Mouse (Mus musculus) forebrain, embryonic 13.5 days (tissue): ENCODE results near the gene Itpripl1. TPM values are rescaled to one million over a fixed set of nuclear protein-coding genes. Genes with fewer than 3 reads are reported as not detected.
"Not testable (repeated sequence)": the region's sequence is repeated elsewhere in the genome, so short reads cannot be mapped to it uniquely, and the experiment has no call there.

Experiments used
- ATAC-seq: fragments of 200-750 bp; cut with Nextera tagmentation; 2 replicates; pipeline ENCODE4 v1.8.0; 2017
- H3K27ac ChIP-seq: fragments of 300-500 bp; sonication (generic); 2 replicates; pipeline ENCODE4 v1.5.1; 2015; ENCODE audit warnings: inconsistent platforms, mild to moderate bottlenecking, moderate library complexity
- H3K27me3 ChIP-seq: fragments of 300-500 bp; sonication (generic); 2 replicates; pipeline ENCODE4 v1.6.1; 2015; ENCODE audit warnings: mild to moderate bottlenecking, inconsistent platforms
- H3K36me3 ChIP-seq: fragments of 300-500 bp; sonication (generic); 2 replicates; pipeline ENCODE4 v1.6.1; 2015; ENCODE audit warnings: mild to moderate bottlenecking, inconsistent platforms; ENCODE audit not compliant: poor library complexity, severe bottlenecking
- H3K4me1 ChIP-seq: fragments of 300-500 bp; sonication (generic); 2 replicates; pipeline ENCODE4 v1.6.1; 2015; ENCODE audit warnings: inconsistent platforms
- H3K4me2 ChIP-seq: fragments of 300-500 bp; sonication (generic); 2 replicates; pipeline ENCODE4 v1.6.1; 2015; ENCODE audit warnings: inconsistent platforms, mild to moderate bottlenecking, moderate library complexity
- H3K4me3 ChIP-seq: fragments of 300-500 bp; sonication (generic); 2 replicates; pipeline ENCODE4 v1.5.1; 2015; ENCODE audit warnings: mild to moderate bottlenecking, inconsistent platforms
- H3K9ac ChIP-seq: fragments of 300-500 bp; sonication (generic); 2 replicates; pipeline ENCODE4 v1.6.1; 2015; ENCODE audit warnings: mild to moderate bottlenecking, inconsistent platforms
- H3K9me3 ChIP-seq: fragments of 300-500 bp; sonication (generic); replicated peaks from 2 replicates; pipeline ENCODE4 v1.6.1; 2016; ENCODE audit warnings: inconsistent platforms
- WGBS: fragments of 180-500 bp; shearing (Covaris S2); methylation state at CpG from one replicate; pipeline ENCODE4 v1.1.7; 2015; 5-methylcytosine and 5-hydroxymethylcytosine counted together
- polyA plus RNA-seq: library from polyadenylated mRNA; unstranded; fragments of >200 nt; fragmentation: Nextera tagmentation; extraction: Ambion mirVana; gene quantifications from 2 replicates; pipeline ENCODE4 v1.2.1, GENCODE M21; 2015

Gene Itpripl1
- polyA plus RNA-seq: 19.6 and 19.9 TPM in 2 replicates

- ATAC-seq: peak; percentile 94
- WGBS: 3% methylated on average over 31 of the region's 31 CpGs
- Histone ChIP-seq H3K4me1 (peaks cover 21% of the 10 kb centered on the region), H3K4me3 (peak within 1 kb of the TSS; percentile 63), H3K9me3 (0 out of 2 replicates have a peak, but pooled peaks cover 3% of the 10 kb centered on the region), H3K27me3 (no peaks in the 10 kb centered on the region), H3K9ac (peak within 1 kb of the TSS; percentile 74), H3K36me3 (peaks cover 23% of the 10 kb centered on the region), H3K27ac (no peak within 1 kb of the TSS), H3K4me2 (peak within 1 kb of the TSS; percentile 83)
Measured at GRCm38 (mm10) chr2:127143158-127144063, at the start of gene Itpripl1. Itpripl1 (minus strand) TSS chr2:127143442.

GRCm38 (mm10) chr2:127189574-127189973 lies 46.3 kb upstream of the Itpripl1 start:
- Histone ChIP-seq H3K9ac (no peak overlapping the region), H3K9me3 (no peaks in the 10 kb centered on the region), H3K4me1 (no peaks in the 10 kb centered on the region), H3K27me3 (no peaks in the 10 kb centered on the region), H3K4me3 (no peak overlapping the region), H3K27ac (no peak overlapping the region), H3K36me3 (no peaks in the 10 kb centered on the region), H3K4me2 (no peak overlapping the region)
- no peak for ATAC-seq

GRCm38 (mm10) chr2:127182598-127183381 lies 39.5 kb upstream of the Itpripl1 start:
- no peaks in the 10 kb centered on the region for H3K9me3 ChIP-seq
- H3K4me2 ChIP-seq: peak overlapping the region; percentile 74
- H3K36me3 ChIP-seq: no peaks in the 10 kb centered on the region
- peak overlapping the region; percentile 94 for H3K27ac ChIP-seq
- H3K9ac ChIP-seq: peak overlapping the region; percentile 78
- ATAC-seq: peak; percentile 100
- H3K27me3 ChIP-seq: no peaks in the 10 kb centered on the region
- H3K4me1 ChIP-seq: peaks cover 12% of the 10 kb centered on the region
- H3K4me3 ChIP-seq: peak overlapping the region; percentile 53
- 2% methylated on average over 17 of the region's 17 CpGs for WGBS

- H3K9me3 ChIP-seq, H3K9ac ChIP-seq, H3K27me3 ChIP-seq, H3K27ac ChIP-seq, H3K4me2 ChIP-seq, H3K4me1 ChIP-seq, H3K36me3 ChIP-seq, H3K4me3 ChIP-seq, ATAC-seq: not testable (repeated sequence)
- WGBS: 8% methylated on average over 1 of the region's 1 CpGs
Measured at GRCm38 (mm10) chr2:127166261-127166660, 23.0 kb upstream of the Itpripl1 start.

- no peak for ATAC-seq
- H3K9ac ChIP-seq: no peak overlapping the region
- 67% methylated on average over 4 of the region's 4 CpGs for WGBS
Measured at GRCm38 (mm10) chr2:127165675-127166074, 22.4 kb upstream of the Itpripl1 start.

GRCm38 (mm10) chr2:127145699-127146098 lies 2.5 kb upstream of the Itpripl1 start:
- ATAC-seq: no peak

More at GRCm38 (mm10) chr2:127165675-127166074, 22.4 kb upstream of the Itpripl1 start:
- no peak overlapping the region for H3K27ac ChIP-seq
- H3K4me2 ChIP-seq: no peak overlapping the region
- peaks cover 9% of the 10 kb centered on the region for H3K27me3 ChIP-seq
- H3K4me1 ChIP-seq: no peaks in the 10 kb centered on the region
- no peaks in the 10 kb centered on the region for H3K9me3 ChIP-seq
- no peak overlapping the region for H3K4me3 ChIP-seq
- H3K36me3 ChIP-seq: no peaks in the 10 kb centered on the region

GRCm38 (mm10) chr2:127142577-127143157 lies 575 bp downstream of the Itpripl1 start:
- ATAC-seq: 0 out of 2 replicates have a peak, but pooled peaks have one; percentile 17
- Histone ChIP-seq H3K27ac (no peak overlapping the region), H3K9me3 (0 out of 2 replicates have a peak, but pooled peaks cover 3% of the 10 kb centered on the region), H3K9ac (peak overlapping the region; percentile 74), H3K36me3 (peaks cover 23% of the 10 kb centered on the region), H3K27me3 (no peaks in the 10 kb centered on the region), H3K4me1 (peaks cover 27% of the 10 kb centered on the region), H3K4me2 (peak overlapping the region; percentile 83), H3K4me3 (peak overlapping the region; percentile 63)
- 14% methylated on average over 6 of the region's 6 CpGs for WGBS

More at GRCm38 (mm10) chr2:127145699-127146098, 2.5 kb upstream of the Itpripl1 start:
- H3K9ac ChIP-seq: no peak overlapping the region
- 0 out of 2 replicates have a peak, but pooled peaks cover 3% of the 10 kb centered on the region for H3K9me3 ChIP-seq
- H3K4me1 ChIP-seq: peaks cover 21% of the 10 kb centered on the region
- no peak overlapping the region for H3K4me2 ChIP-seq
- no peak overlapping the region for H3K4me3 ChIP-seq
- no peak overlapping the region for H3K27ac ChIP-seq
- WGBS: 85% methylated on average over 3 of the region's 3 CpGs
- no peaks in the 10 kb centered on the region for H3K27me3 ChIP-seq
- peaks cover 7% of the 10 kb centered on the region for H3K36me3 ChIP-seq

- Histone ChIP-seq H3K9me3 (0 out of 2 replicates have a peak, but pooled peaks cover 3% of the 10 kb centered on the region), H3K4me1 (peaks cover 33% of the 10 kb centered on the region), H3K9ac (peak overlapping the region; percentile 74; the same call in 1 of the 2 replicates), H3K36me3 (peaks cover 23% of the 10 kb centered on the region), H3K27me3 (no peaks in the 10 kb centered on the region), H3K4me3 (peak overlapping the region; percentile 63), H3K27ac (no peak overlapping the region), H3K4me2 (peak overlapping the region; percentile 83)
- no peak for ATAC-seq
- WGBS: 92% methylated on average over 10 of the region's 10 CpGs
Measured at GRCm38 (mm10) chr2:127142031-127142430, 1.2 kb downstream of the Itpripl1 start.

GRCm38 (mm10) chr2:127140011-127140410 lies 3.2 kb downstream of the Itpripl1 start:
- H3K27me3 ChIP-seq: no peaks in the 10 kb centered on the region
- peaks cover 23% of the 10 kb centered on the region for H3K36me3 ChIP-seq
- H3K4me1 ChIP-seq: peaks cover 43% of the 10 kb centered on the region
- 0 out of 2 replicates have a peak, but pooled peaks cover 3% of the 10 kb centered on the region for H3K9me3 ChIP-seq
- no peak overlapping the region for H3K4me3 ChIP-seq
- ATAC-seq: no peak
- H3K4me2 ChIP-seq: no peak overlapping the region
- no peak overlapping the region for H3K27ac ChIP-seq
- WGBS: 95% methylated on average over 7 of the region's 7 CpGs
- H3K9ac ChIP-seq: no peak overlapping the region

GRCm38 (mm10) chr2:127139605-127140004 lies 3.6 kb downstream of the Itpripl1 start:
- no peak for ATAC-seq
- peaks cover 45% of the 10 kb centered on the region for H3K4me1 ChIP-seq
- H3K36me3 ChIP-seq: peaks cover 23% of the 10 kb centered on the region
- H3K9ac ChIP-seq: no peak overlapping the region
- no peak overlapping the region for H3K4me2 ChIP-seq
- WGBS: 95% methylated on average over 1 of the region's 1 CpGs
- H3K27ac ChIP-seq: no peak overlapping the region
- H3K27me3 ChIP-seq: no peaks in the 10 kb centered on the region
- 0 out of 2 replicates have a peak, but pooled peaks cover 3% of the 10 kb centered on the region for H3K9me3 ChIP-seq
- H3K4me3 ChIP-seq: no peak overlapping the region

GRCm38 (mm10) chr2:127139094-127139493 lies 4.1 kb downstream of the Itpripl1 start:
- Histone ChIP-seq H3K9me3 (0 out of 2 replicates have a peak, but pooled peaks cover 3% of the 10 kb centered on the region), H3K4me3 (no peak overlapping the region), H3K4me2 (no peak overlapping the region), H3K9ac (no peak overlapping the region), H3K27ac (no peak overlapping the region), H3K27me3 (no peaks in the 10 kb centered on the region), H3K4me1 (peaks cover 50% of the 10 kb centered on the region), H3K36me3 (peaks cover 23% of the 10 kb centered on the region)
- no peak for ATAC-seq
- 91% methylated on average over 8 of the region's 8 CpGs for WGBS
